Mouse (Mus musculus): ENCODE data around the gene Fktn. TPM values are rescaled to one million over a fixed set of nuclear protein-coding genes. Genes with fewer than 3 reads are reported as not detected.
"Not testable (repeated sequence)": the region's sequence is repeated elsewhere in the genome, so short reads cannot be mapped to it uniquely, and the experiment has no call there.

The Fktn gene
- polyA plus RNA-seq, 1 experiment = 2.3 TPM

DNA sequence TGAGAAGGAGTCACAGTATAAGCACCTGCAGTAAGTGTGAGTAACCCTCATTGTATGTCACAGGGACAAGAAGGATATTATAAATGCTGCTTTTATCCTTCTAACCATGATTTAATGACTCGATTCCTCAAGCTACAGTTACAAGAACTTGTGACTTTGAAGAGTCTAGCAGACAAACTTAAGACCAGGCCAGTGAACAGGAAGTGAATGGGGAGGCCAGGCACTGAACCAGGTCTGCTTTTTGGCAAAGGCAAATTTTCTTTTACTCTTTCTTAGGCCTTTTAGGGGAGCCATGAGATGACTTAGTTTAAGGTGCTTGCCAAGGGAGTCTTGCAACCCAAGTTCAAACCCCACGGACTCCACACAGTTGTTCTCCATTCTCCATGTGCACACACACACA is 81.9 kb downstream of the Fktn start:
- H3K27me3 ChIP-seq (ENCODE audit: control insufficient read depth, insufficient read depth, low read length) = no peaks in the 10 kb centered on the region
- H3K36me3 ChIP-seq (ENCODE audit: control insufficient read depth, insufficient read depth, low read length) = no peaks in the 10 kb centered on the region
- no peak for DNase-seq
- H3K27ac ChIP-seq (ENCODE audit: control insufficient read depth, insufficient read depth, low read length) = no peak overlapping the region
- no peak for TF ChIP-seq CTCF (IDR thresholded peaks at IDR 0.05; ENCODE audit: borderline replicate concordance, control insufficient read depth, extremely low read depth, insufficient read depth, low read length, poor library complexity)
- no peak for TF ChIP-seq POLR2A (IDR thresholded peaks at IDR 0.05; ENCODE audit: control insufficient read depth, extremely low read depth, insufficient read depth, low read length, poor library complexity)
- no peaks in the 10 kb centered on the region for H3K4me1 ChIP-seq (replicated peaks; ENCODE audit: control insufficient read depth, insufficient read depth, low read length)
- no peak overlapping the region for H3K4me3 ChIP-seq (ENCODE audit: control insufficient read depth, insufficient read depth, low read length)
- WGBS = 72% methylated on average over 2 of the region's 2 CpGs

- DNase-seq = no peak
- Histone ChIP-seq H3K27me3 (ENCODE audit: control insufficient read depth, insufficient read depth, low read length) (no peaks in the 10 kb centered on the region), H3K27ac (ENCODE audit: control insufficient read depth, insufficient read depth, low read length) (no peak overlapping the region), H3K36me3 (ENCODE audit: control insufficient read depth, insufficient read depth, low read length) (no peaks in the 10 kb centered on the region), H3K4me3 (ENCODE audit: control insufficient read depth, insufficient read depth, low read length) (no peak overlapping the region), H3K4me1 (replicated peaks; ENCODE audit: control insufficient read depth, insufficient read depth, low read length) (no peaks in the 10 kb centered on the region)
- 66% methylated on average over 18 of the region's 18 CpGs for WGBS
- no peak for TF ChIP-seq CTCF (IDR thresholded peaks at IDR 0.05; ENCODE audit: borderline replicate concordance, control insufficient read depth, extremely low read depth, insufficient read depth, low read length, poor library complexity)
Observed at GRCm38 (mm10) chr4:53796865-53797772, 83.3 kb downstream of the Fktn start.

DNA sequence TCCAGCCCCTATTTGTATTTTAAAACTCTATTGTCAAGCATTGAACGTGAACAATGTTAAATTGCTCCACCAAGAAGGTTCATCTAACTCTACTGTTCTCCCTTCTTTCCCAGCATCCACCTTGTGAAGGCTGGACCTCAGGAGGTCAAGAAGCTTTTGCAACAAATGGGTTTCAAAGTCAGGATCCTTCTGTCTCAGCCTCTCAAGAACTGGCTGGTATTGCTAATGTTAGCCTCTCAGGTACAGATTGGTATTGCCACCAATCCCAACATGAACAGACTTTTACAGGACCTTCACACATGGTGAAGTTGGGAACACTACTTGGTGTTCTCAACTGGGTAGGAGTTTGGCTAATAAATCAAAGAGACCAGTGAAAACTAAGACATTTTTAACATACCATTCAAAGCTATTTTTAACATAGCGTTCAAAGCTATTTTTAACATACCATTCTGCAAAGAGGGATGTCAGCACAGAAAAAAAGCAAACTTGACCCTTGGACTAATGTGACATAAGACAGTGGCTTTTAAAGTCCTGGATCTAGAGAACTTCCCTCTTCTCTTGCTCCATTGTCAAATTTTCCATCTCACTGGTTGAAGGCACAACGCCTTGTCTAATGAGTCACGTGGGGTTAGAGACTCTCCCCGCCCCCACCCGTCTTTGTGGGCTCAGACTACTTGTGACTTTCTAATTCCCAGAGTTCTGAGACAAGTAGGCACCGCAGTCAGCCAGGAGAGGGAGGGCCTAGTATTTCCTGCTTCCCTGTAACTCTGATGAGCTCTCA is 85.3 kb downstream of the Fktn start:
- H3K36me3 ChIP-seq (ENCODE audit: control insufficient read depth, insufficient read depth, low read length) = no peaks in the 10 kb centered on the region
- WGBS = 86% methylated on average over 7 of the region's 7 CpGs
- TF ChIP-seq POLR2A (IDR thresholded peaks at IDR 0.05; ENCODE audit: control insufficient read depth, extremely low read depth, insufficient read depth, low read length, poor library complexity) (no peak), CTCF (IDR thresholded peaks at IDR 0.05; ENCODE audit: borderline replicate concordance, control insufficient read depth, extremely low read depth, insufficient read depth, low read length, poor library complexity) (no peak)

DNA sequence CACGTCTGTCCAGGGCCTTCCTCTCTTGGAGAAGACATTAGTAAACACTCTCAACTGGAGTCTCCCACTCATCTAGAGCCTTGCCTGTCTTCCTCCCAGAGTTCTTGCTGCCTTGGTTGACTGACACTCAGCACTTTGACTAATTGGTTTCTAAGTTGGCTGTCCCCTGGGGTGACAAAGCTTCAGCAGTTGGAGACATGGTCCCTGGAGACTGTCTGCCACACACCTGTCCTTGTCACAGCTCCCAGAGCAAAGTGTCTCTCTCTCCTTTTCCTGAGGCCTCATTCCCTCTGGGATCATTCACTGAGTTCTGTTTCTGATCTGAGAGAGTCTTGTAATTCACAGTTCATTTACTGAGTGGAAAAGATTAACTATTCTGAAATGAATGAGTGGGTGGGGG is 86.0 kb downstream of the Fktn start:
- TF ChIP-seq CTCF (IDR thresholded peaks at IDR 0.05; ENCODE audit: borderline replicate concordance, control insufficient read depth, extremely low read depth, insufficient read depth, low read length, poor library complexity) (no peak), POLR2A (IDR thresholded peaks at IDR 0.05; ENCODE audit: control insufficient read depth, extremely low read depth, insufficient read depth, low read length, poor library complexity) (no peak)
- no peak overlapping the region for H3K27ac ChIP-seq (ENCODE audit: control insufficient read depth, insufficient read depth, low read length)
- H3K4me3 ChIP-seq (ENCODE audit: control insufficient read depth, insufficient read depth, low read length) = no peak overlapping the region
- H3K27me3 ChIP-seq (ENCODE audit: control insufficient read depth, insufficient read depth, low read length) = no peaks in the 10 kb centered on the region
- no peaks in the 10 kb centered on the region for H3K36me3 ChIP-seq (ENCODE audit: control insufficient read depth, insufficient read depth, low read length)
- 91% methylated on average over 1 of the region's 1 CpGs for WGBS
- H3K4me1 ChIP-seq (replicated peaks; ENCODE audit: control insufficient read depth, insufficient read depth, low read length) = no peaks in the 10 kb centered on the region
- DNase-seq = no peak

More for the DNA sequence above, 85.3 kb downstream of the Fktn start:
- no peaks in the 10 kb centered on the region for H3K4me1 ChIP-seq (replicated peaks; ENCODE audit: control insufficient read depth, insufficient read depth, low read length)
- H3K27ac ChIP-seq (ENCODE audit: control insufficient read depth, insufficient read depth, low read length) = no peak overlapping the region
- H3K27me3 ChIP-seq (ENCODE audit: control insufficient read depth, insufficient read depth, low read length) = no peaks in the 10 kb centered on the region
- no peak for DNase-seq
- no peak overlapping the region for H3K4me3 ChIP-seq (ENCODE audit: control insufficient read depth, insufficient read depth, low read length)

GRCm38 (mm10) chr4:53803674-53804073 is 89.9 kb downstream of the Fktn start:
- not testable (repeated sequence) for H3K27me3 ChIP-seq (ENCODE audit: control insufficient read depth, insufficient read depth, low read length); H3K4me1 ChIP-seq (replicated peaks; ENCODE audit: control insufficient read depth, insufficient read depth, low read length); DNase-seq; H3K27ac ChIP-seq (ENCODE audit: control insufficient read depth, insufficient read depth, low read length); H3K36me3 ChIP-seq (ENCODE audit: control insufficient read depth, insufficient read depth, low read length); H3K4me3 ChIP-seq (ENCODE audit: control insufficient read depth, insufficient read depth, low read length)
- WGBS = 95% methylated on average over 8 of the region's 8 CpGs

DNA sequence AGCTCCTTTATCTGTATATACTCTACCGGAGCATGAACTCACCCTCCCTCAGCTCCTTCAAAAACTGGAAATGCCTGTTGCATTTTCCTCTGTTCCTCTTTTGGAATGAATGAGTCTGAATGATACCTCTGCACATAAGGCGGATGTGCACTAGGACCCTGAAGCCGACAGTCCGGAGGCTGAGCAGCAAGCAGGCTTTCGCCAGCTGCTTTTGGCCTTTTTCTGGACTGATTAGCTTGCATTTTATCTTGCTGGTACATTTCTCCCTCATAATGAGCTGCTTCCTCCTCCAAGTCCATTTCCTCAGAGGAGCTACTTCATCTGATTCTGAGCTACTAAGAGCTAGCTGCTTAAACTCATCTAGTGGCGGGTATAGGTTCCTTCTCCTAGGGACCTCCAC is 92.6 kb downstream of the Fktn start:
- H3K4me1 ChIP-seq (replicated peaks; ENCODE audit: control insufficient read depth, insufficient read depth, low read length); H3K36me3 ChIP-seq (ENCODE audit: control insufficient read depth, insufficient read depth, low read length); DNase-seq; H3K4me3 ChIP-seq (ENCODE audit: control insufficient read depth, insufficient read depth, low read length); H3K27me3 ChIP-seq (ENCODE audit: control insufficient read depth, insufficient read depth, low read length); H3K27ac ChIP-seq (ENCODE audit: control insufficient read depth, insufficient read depth, low read length): not testable (repeated sequence)
- WGBS = 84% methylated on average over 6 of the region's 6 CpGs

DNA sequence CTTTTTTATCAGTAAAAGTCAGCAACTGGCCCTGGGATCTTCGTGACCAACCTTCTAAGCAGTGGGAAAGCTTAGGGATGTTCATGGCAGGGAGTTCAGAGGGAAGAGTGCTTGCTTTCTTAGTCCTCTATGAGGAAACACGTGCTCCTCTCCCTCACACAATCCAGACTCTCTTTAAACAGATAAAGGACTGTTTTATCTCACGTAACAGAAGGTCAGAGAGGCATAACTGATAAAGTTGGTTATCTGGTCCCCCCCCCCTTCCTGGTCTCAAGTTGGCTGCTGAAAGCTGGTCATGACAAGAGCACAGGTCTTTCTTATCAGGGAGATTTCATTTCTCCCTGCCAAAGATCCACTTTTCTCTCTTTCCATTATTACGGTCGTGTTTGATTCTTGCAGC is 104.5 kb downstream of the Fktn start:
- no peak overlapping the region for H3K27ac ChIP-seq (ENCODE audit: control insufficient read depth, insufficient read depth, low read length)
- no peaks in the 10 kb centered on the region for H3K36me3 ChIP-seq (ENCODE audit: control insufficient read depth, insufficient read depth, low read length)
- H3K4me1 ChIP-seq (replicated peaks; ENCODE audit: control insufficient read depth, insufficient read depth, low read length) = no peaks in the 10 kb centered on the region
- no peak for TF ChIP-seq CTCF (IDR thresholded peaks at IDR 0.05; ENCODE audit: borderline replicate concordance, control insufficient read depth, extremely low read depth, insufficient read depth, low read length, poor library complexity)
- no peak for TF ChIP-seq POLR2A (IDR thresholded peaks at IDR 0.05; ENCODE audit: control insufficient read depth, extremely low read depth, insufficient read depth, low read length, poor library complexity)
- no peak overlapping the region for H3K4me3 ChIP-seq (ENCODE audit: control insufficient read depth, insufficient read depth, low read length)
- WGBS = 80% methylated on average over 5 of the region's 5 CpGs
- no peaks in the 10 kb centered on the region for H3K27me3 ChIP-seq (ENCODE audit: control insufficient read depth, insufficient read depth, low read length)
- no peak for DNase-seq

Data from thymus, adult 2 months (tissue).